Mouse (Mus musculus) lung, postnatal 0 days (tissue): ENCODE data around the gene Pycr1.

Experiments used
- CTCF ChIP-seq: IDR thresholded peaks from 2 replicates; pipeline ENCODE4 v1.5.1; 2016; ENCODE audit warnings: antibody characterized with exemption, mild to moderate bottlenecking
- EP300 ChIP-seq: IDR thresholded peaks from 2 replicates; pipeline ENCODE4 v1.6.1; 2016; ENCODE audit warnings: antibody characterized with exemption, mild to moderate bottlenecking, control low read depth

DNA sequence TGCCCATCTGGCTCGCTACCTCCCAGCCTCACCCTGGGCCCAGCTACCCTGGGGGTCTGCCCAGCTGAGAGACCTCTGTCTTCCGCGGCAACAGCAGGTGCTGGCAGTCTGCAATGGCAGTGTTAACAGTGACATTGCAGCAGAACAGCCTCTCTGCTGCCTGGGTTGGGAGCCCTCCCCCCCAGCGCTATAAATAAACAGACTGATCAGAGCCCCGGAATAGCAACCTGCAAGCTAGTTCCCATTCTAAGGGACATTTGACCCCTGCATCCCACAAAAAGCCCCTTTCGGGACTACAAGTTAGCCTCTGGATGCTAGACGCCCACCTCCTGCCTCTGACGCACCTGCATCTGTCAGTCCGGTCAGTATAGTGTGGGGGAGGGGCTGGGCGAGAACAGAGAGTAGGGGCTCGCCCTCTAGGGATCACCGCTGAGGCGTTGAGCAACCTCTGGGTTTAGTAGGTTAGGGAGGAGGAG lies 4.5 kb upstream of the Pycr1 start, which contains the start of gene Myadml2:
- no peak for TF ChIP-seq CTCF
- TF ChIP-seq EP300, result no peak
